Mouse (Mus musculus): ENCODE measurements around the gene Hnrnpa1.

DNA sequence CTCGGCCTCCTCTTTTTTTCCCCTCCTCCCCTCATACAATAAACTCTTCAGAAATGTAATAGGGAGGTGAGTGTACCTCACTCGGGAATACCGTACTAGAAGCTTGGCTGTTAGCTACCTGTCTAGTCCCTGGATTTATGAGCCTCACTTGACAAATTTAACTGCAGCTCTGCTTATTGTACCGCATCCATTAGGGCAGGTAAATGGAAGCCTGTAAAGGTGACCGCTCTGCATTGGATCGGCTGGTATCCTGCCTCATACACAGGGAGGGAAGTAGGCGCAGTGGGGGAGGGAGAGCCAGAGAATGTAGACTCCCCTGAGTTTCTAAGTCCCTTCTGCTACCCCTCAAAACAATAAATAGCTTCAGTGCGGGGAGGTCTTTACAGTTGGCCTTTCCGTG, 50.6 kb downstream of the Hnrnpa1 start:
- TF ChIP-seq CTCF (IDR thresholded peaks at IDR 0.05) (no peak), POLR2A (IDR thresholded peaks at IDR 0.05; ENCODE audit: insufficient read depth, low read depth, low read length) (no peak)
